Mouse (Mus musculus) intestine, postnatal 0 days (tissue): Measurements from ENCODE around the gene Zbtb8b. TPM values are rescaled to one million over a fixed set of nuclear protein-coding genes. Genes with fewer than 3 reads are reported as not detected.

Experiments
- ATAC-seq: fragments of 200-750 bp; cut with Nextera tagmentation; 2 replicates; pipeline ENCODE4 v1.8.0; 2017; ENCODE audit warnings: mild to moderate bottlenecking, moderate TSS enrichment, moderate library complexity
- H3K27ac ChIP-seq: fragments of 300-500 bp; sonication (generic); 2 replicates; pipeline ENCODE4 v1.5.1; 2014; ENCODE audit warnings: mild to moderate bottlenecking, low read depth, low read length, moderate library complexity
- H3K27me3 ChIP-seq: fragments of 300-500 bp; sonication (generic); replicated peaks from 2 replicates; pipeline ENCODE4 v1.6.1; 2014; ENCODE audit warnings: low read length, mixed read lengths; ENCODE audit not compliant: control insufficient read depth, insufficient read depth
- H3K36me3 ChIP-seq: fragments of 300-500 bp; sonication (generic); 2 replicates; pipeline ENCODE4 v1.6.1; 2014; ENCODE audit warnings: mild to moderate bottlenecking, moderate library complexity; ENCODE audit not compliant: control insufficient read depth, insufficient read depth
- H3K4me1 ChIP-seq: fragments of 300-500 bp; sonication (generic); replicated peaks from 2 replicates; pipeline ENCODE4 v1.6.1; 2014; ENCODE audit warnings: antibody characterized with exemption, low read length, mixed read lengths; ENCODE audit not compliant: control insufficient read depth, insufficient read depth
- H3K4me2 ChIP-seq: fragments of 300-500 bp; sonication (generic); replicated peaks from 2 replicates; pipeline ENCODE4 v1.6.1; 2014; ENCODE audit warnings: low read depth, mild to moderate bottlenecking, moderate library complexity
- H3K4me3 ChIP-seq: fragments of 300-500 bp; sonication (generic); 2 replicates; pipeline ENCODE4 v1.5.1; 2014; ENCODE audit warnings: low read depth, low read length
- H3K9ac ChIP-seq: fragments of 300-500 bp; sonication (generic); 2 replicates; pipeline ENCODE4 v1.6.1; 2014; ENCODE audit warnings: mild to moderate bottlenecking, low read depth, low read length
- H3K9me3 ChIP-seq: fragments of 300-500 bp; sonication (generic); 2 replicates; pipeline ENCODE4 v1.6.1; 2016; ENCODE audit warnings: mixed run types; ENCODE audit not compliant: control insufficient read depth
- CTCF ChIP-seq: sonication (generic); IDR thresholded peaks from 2 replicates; pipeline ENCODE4 v1.5.1; 2016; ENCODE audit warnings: low read depth, mild to moderate bottlenecking, control low read depth, antibody characterized with exemption, moderate library complexity
- WGBS: fragments of 180-500 bp; shearing (Covaris S2); extraction: QIAGEN DNeasy Blood & Tissue Kit; methylation state at CpG from one replicate; pipeline ENCODE4 v1.1.7; 2014; 5-methylcytosine and 5-hydroxymethylcytosine counted together
- polyA plus RNA-seq: library from polyadenylated mRNA; unstranded; fragments of >200 nt; fragmentation: Nextera tagmentation; extraction: Ambion mirVana; gene quantifications from 2 replicates; pipeline ENCODE4 v1.2.1, GENCODE M21; 2015

The Zbtb8b gene
- polyA plus RNA-seq, 1 experiment from 2014 or later = 0.14 TPM

GRCm38 (mm10) chr4:129382029-129382428 is 58.6 kb downstream of the Zbtb8b start:
- Histone ChIP-seq H3K4me2 (no peak overlapping the region), H3K36me3 (no peaks in the 10 kb centered on the region), H3K27ac (no peak overlapping the region), H3K4me1 (no peaks in the 10 kb centered on the region), H3K27me3 (no peaks in the 10 kb centered on the region), H3K9ac (no peak overlapping the region), H3K4me3 (no peak overlapping the region), H3K9me3 (no peaks in the 10 kb centered on the region)
- WGBS = 93% methylated on average over 9 of the region's 9 CpGs
- no peak for ATAC-seq
- TF ChIP-seq CTCF = no peak

GRCm38 (mm10) chr4:129381148-129381547 is 59.5 kb downstream of the Zbtb8b start:
- H3K27ac ChIP-seq = no peak overlapping the region

GRCm38 (mm10) chr4:129379805-129380204 is 60.8 kb downstream of the Zbtb8b start:
- WGBS = 62% methylated on average over 3 of the region's 3 CpGs
- H3K4me1 ChIP-seq = no peaks in the 10 kb centered on the region
- no peak for TF ChIP-seq CTCF
- H3K9ac ChIP-seq = no peak overlapping the region
- no peak for ATAC-seq
- no peaks in the 10 kb centered on the region for H3K9me3 ChIP-seq
- H3K4me2 ChIP-seq = no peak overlapping the region
- no peak overlapping the region for H3K4me3 ChIP-seq
- no peak overlapping the region for H3K27ac ChIP-seq
- no peaks in the 10 kb centered on the region for H3K27me3 ChIP-seq
- no peaks in the 10 kb centered on the region for H3K36me3 ChIP-seq

More at GRCm38 (mm10) chr4:129381148-129381547, 59.5 kb downstream of the Zbtb8b start:
- H3K27me3 ChIP-seq = no peaks in the 10 kb centered on the region
- H3K9ac ChIP-seq = no peak overlapping the region
- H3K36me3 ChIP-seq = no peaks in the 10 kb centered on the region
- no peak overlapping the region for H3K4me2 ChIP-seq
- H3K9me3 ChIP-seq = no peaks in the 10 kb centered on the region
- H3K4me3 ChIP-seq = no peak overlapping the region
- no peak for TF ChIP-seq CTCF
- WGBS = 80% methylated on average over 8 of the region's 8 CpGs
- H3K4me1 ChIP-seq = no peaks in the 10 kb centered on the region
- ATAC-seq = no peak

- 0 out of 2 replicates have a peak, but pooled peaks cover 5% of the 10 kb centered on the region for H3K4me1 ChIP-seq
- H3K36me3 ChIP-seq = no peaks in the 10 kb centered on the region
- H3K4me3 ChIP-seq = peak within 1 kb of the TSS; percentile 87
- H3K4me2 ChIP-seq = peak within 1 kb of the TSS; percentile 90
- H3K27me3 ChIP-seq = no peaks in the 10 kb centered on the region
- peak within 1 kb of the TSS; percentile 96 for H3K9ac ChIP-seq
- peak; percentile 48 for ATAC-seq
- no peaks in the 10 kb centered on the region for H3K9me3 ChIP-seq
- 2% methylated on average over 56 of the region's 65 CpGs for WGBS
- TF ChIP-seq CTCF = 0 out of 2 replicates have a peak, but pooled peaks have one; percentile 22
- peak within 1 kb of the TSS; percentile 89 for H3K27ac ChIP-seq
These were observed 62.9 kb downstream of the Zbtb8b start, which contains the start of gene Zbtb8a for GRCm38 (mm10) chr4:129377601-129378390. TSS of gene Zbtb8a (minus strand) at chr4:129378116.

- Histone ChIP-seq H3K27ac (peak overlapping the region; percentile 89), H3K4me1 (0 out of 2 replicates have a peak, but pooled peaks cover 5% of the 10 kb centered on the region), H3K9me3 (no peaks in the 10 kb centered on the region), H3K4me3 (peak overlapping the region; percentile 87), H3K27me3 (no peaks in the 10 kb centered on the region), H3K9ac (peak overlapping the region; percentile 96), H3K36me3 (no peaks in the 10 kb centered on the region), H3K4me2 (peak overlapping the region; percentile 90)
- no peak for TF ChIP-seq CTCF
- WGBS = under 1% methylated on average over 48 of the region's 68 CpGs
- peak; percentile 54 for ATAC-seq
These were observed 63.6 kb downstream of the Zbtb8b start for GRCm38 (mm10) chr4:129376961-129377545.

- no peak overlapping the region for H3K4me3 ChIP-seq
- H3K4me1 ChIP-seq = 0 out of 2 replicates have a peak, but pooled peaks cover 5% of the 10 kb centered on the region
- H3K4me2 ChIP-seq = 0 out of 2 replicates have a peak overlapping the region, but pooled peaks have one; percentile 21
- no peaks in the 10 kb centered on the region for H3K36me3 ChIP-seq
- no peaks in the 10 kb centered on the region for H3K27me3 ChIP-seq
- H3K27ac ChIP-seq = no peak overlapping the region
- no peak for ATAC-seq
- WGBS = 68% methylated on average over 5 of the region's 5 CpGs
- H3K9me3 ChIP-seq = no peaks in the 10 kb centered on the region
- TF ChIP-seq CTCF = no peak
- H3K9ac ChIP-seq = no peak overlapping the region
These were observed 64.8 kb downstream of the Zbtb8b start for GRCm38 (mm10) chr4:129375821-129376220.

Other genes starting within 250 kb of the Zbtb8b start
- 14.3 and 15.1 TPM in 2 replicates for gene C77080, start 179.4 kb downstream of the Zbtb8b start, polyA plus RNA-seq
- 1.3 and 1.6 TPM in 2 replicates for gene Sync, start 153.2 kb downstream of the Zbtb8b start, polyA plus RNA-seq
- 159 and 175 TPM in 2 replicates for gene Rbbp4, start 105.5 kb downstream of the Zbtb8b start, polyA plus RNA-seq
- 92.9 and 94.5 TPM in 2 replicates for gene Zbtb8os, start 105.2 kb downstream of the Zbtb8b start, polyA plus RNA-seq
- gene Zbtb8a, start 62.7 kb downstream of the Zbtb8b start, polyA plus RNA-seq = 6.8 and 7.1 TPM in 2 replicates
- gene Bsdc1, start 20.7 kb upstream of the Zbtb8b start, polyA plus RNA-seq = 23.6 and 24.8 TPM in 2 replicates
- gene Tssk3, start 50.2 kb upstream of the Zbtb8b start, polyA plus RNA-seq = not detected in 2 replicates
- 0.22 TPM in 1 of 2 replicates, not detected in the other for gene Fam229a, start 50.3 kb upstream of the Zbtb8b start, polyA plus RNA-seq
- gene Marcksl1, start 72.7 kb upstream of the Zbtb8b start, polyA plus RNA-seq = 126 and 142 TPM in 2 replicates
- 89.9 and 91.7 TPM in 2 replicates for gene Hdac1, start 101.9 kb upstream of the Zbtb8b start, polyA plus RNA-seq
- 3.0 and 3.1 TPM in 2 replicates for gene Lck, start 132.8 kb upstream of the Zbtb8b start, polyA plus RNA-seq
- gene Fam167b, start 137.7 kb upstream of the Zbtb8b start, polyA plus RNA-seq = 1.4 and 1.7 TPM in 2 replicates
- 139 and 144 TPM in 2 replicates for gene Eif3i, start 159.8 kb upstream of the Zbtb8b start, polyA plus RNA-seq
- 135 and 146 TPM in 2 replicates for gene Tmem234, start 159.8 kb upstream of the Zbtb8b start, polyA plus RNA-seq
- gene Dcdc2b, start 173.4 kb upstream of the Zbtb8b start, polyA plus RNA-seq = 1.1 and 1.2 TPM in 2 replicates
- 15.9 and 17.9 TPM in 2 replicates for gene Iqcc, start 178.2 kb upstream of the Zbtb8b start, polyA plus RNA-seq
- 29.6 and 32.0 TPM in 2 replicates for gene Ccdc28b, start 183.1 kb upstream of the Zbtb8b start, polyA plus RNA-seq
- 18.5 and 19.2 TPM in 2 replicates for gene Txlna, start 200.2 kb upstream of the Zbtb8b start, polyA plus RNA-seq
- gene Kpna6, start 231.9 kb upstream of the Zbtb8b start, polyA plus RNA-seq = 8.3 and 9.8 TPM in 2 replicates